Mouse (Mus musculus): ENCODE measurements around the gene Hcn2. TPM values are rescaled to one million over a fixed set of nuclear protein-coding genes. Genes with fewer than 3 reads are reported as not detected.

Gene Hcn2
- total and polyA plus RNA-seq, 3 experiments = 0.11 to 0.27 TPM; not detected in 1

DNA sequence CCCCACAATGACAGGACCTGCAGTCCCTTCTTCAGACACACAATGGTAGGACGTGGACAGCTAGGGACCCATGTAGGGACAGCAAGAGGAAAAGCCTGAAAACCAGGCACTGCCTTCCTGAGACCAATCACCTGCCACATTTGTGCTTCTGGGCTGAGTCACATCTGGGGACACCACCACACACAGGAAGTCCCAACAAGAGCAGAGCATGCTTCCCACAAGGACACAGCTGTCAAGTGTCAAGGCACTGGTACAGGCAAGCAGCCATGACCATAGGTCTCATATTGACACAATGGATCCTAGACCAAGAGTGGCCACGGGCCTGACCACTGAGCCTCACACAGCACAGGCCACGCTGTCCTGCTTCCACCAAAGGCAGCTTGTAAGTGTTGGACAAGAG lies 46.4 kb downstream of the Hcn2 start:
- H3K4me1 ChIP-seq (ENCODE audit: insufficient read depth, low read depth, low read length) = peaks cover 49% of the 10 kb centered on the region
- DNase-seq (ENCODE audit: low spot score) (no peak), ATAC-seq (ENCODE audit: extremely low read depth, insufficient number of reproducible peaks, low FRiP score, poor library complexity, severe bottlenecking) (no peak)
- peaks cover 78% of the 10 kb centered on the region for H3K36me3 ChIP-seq (replicated peaks)
- H3K27me3 ChIP-seq (ENCODE audit: insufficient read depth, low read length) = no peaks in the 10 kb centered on the region
- no peak overlapping the region; the same call in 1 of the 2 replicates for H3K4me3 ChIP-seq (ENCODE audit: low read depth, low read length)
- H3K9me3 ChIP-seq (replicated peaks) = no peaks in the 10 kb centered on the region
- TF ChIP-seq TAL1 (conservative IDR thresholded peaks at IDR 0.05; ENCODE audit: low read depth, low read length) (no peak), POLR2AphosphoS5 (IDR thresholded peaks at IDR 0.05; ENCODE audit: insufficient replicate concordance, low read depth, low read length) (0 out of 2 replicates have a peak, but pooled peaks have one; percentile 18)

DNA sequence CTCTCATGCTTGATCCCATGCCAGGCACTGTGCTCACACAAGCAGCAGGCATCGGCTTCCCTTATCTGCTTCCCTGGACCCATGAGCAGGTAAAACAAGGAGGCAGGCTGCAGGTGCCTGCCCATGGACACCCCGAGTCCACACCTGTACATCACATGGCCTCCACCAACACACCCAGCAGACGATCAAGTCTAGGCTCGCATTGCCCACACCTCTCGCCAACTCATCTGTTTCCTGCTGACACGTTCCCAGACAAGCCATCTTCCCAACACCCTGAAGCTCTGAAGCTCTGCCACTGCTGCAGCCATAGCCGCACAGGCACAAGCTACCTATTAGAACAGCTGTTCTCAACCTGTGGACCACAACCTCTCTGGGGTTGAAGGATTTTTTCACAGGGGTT lies 47.8 kb downstream of the Hcn2 start:
- no peak for DNase-seq (ENCODE audit: low spot score)
- Histone ChIP-seq H3K36me3 (replicated peaks) (peaks cover 65% of the 10 kb centered on the region), H3K4me3 (ENCODE audit: low read depth, low read length) (peak overlapping the region; percentile 56; the same call in 1 of the 2 replicates), H3K27me3 (ENCODE audit: insufficient read depth, low read length) (no peaks in the 10 kb centered on the region), H3K4me1 (ENCODE audit: insufficient read depth, low read depth, low read length) (peaks cover 56% of the 10 kb centered on the region), H3K9me3 (replicated peaks) (no peaks in the 10 kb centered on the region)
- no peak for TF ChIP-seq POLR2AphosphoS5 (IDR thresholded peaks at IDR 0.05; ENCODE audit: insufficient replicate concordance, low read depth, low read length)
- TF ChIP-seq GATA2 (IDR thresholded peaks at IDR 0.05; ENCODE audit: borderline replicate concordance, low read depth, low read length) = no peak
- TF ChIP-seq TAL1 (conservative IDR thresholded peaks at IDR 0.05; ENCODE audit: low read depth, low read length) = no peak
- TF ChIP-seq CTCF (IDR thresholded peaks at IDR 0.05; ENCODE audit: low read depth, low read length) = no peak
- TF ChIP-seq GATA1 (IDR thresholded peaks at IDR 0.05; ENCODE audit: borderline replicate concordance, low read length) = no peak
- no peak for ATAC-seq (ENCODE audit: extremely low read depth, insufficient number of reproducible peaks, low FRiP score, poor library complexity, severe bottlenecking)

DNA sequence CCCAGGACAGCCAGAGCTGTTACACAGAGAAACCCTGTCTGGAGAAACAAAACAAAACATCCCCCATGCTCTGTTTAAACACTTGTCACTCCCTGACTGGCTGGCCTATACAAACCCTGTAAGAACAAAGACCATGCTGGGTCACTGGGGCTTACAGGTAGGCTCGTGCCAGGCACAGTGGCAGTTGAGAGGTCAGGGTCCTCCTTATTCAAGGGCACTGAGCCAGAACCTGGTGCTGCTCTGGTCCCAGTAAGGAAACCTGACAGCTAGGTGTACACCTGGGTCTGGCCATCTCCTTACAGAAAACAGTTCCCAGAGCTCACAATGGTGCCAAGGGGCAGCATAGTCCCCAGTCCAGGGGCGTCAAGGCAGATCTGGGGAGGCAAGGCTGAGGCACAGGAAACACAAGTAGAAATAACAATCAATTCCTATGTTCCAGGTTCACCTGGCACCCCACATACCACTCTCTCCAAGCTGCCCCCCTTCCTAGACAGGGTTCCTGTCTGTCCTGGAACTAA lies 48.9 kb downstream of the Hcn2 start:
- H3K27me3 ChIP-seq (ENCODE audit: insufficient read depth, low read length) = no peaks in the 10 kb centered on the region
- no peak for TF ChIP-seq TAL1 (conservative IDR thresholded peaks at IDR 0.05; ENCODE audit: low read depth, low read length)
- no peak for TF ChIP-seq POLR2AphosphoS5 (IDR thresholded peaks at IDR 0.05; ENCODE audit: insufficient replicate concordance, low read depth, low read length)
- TF ChIP-seq CTCF (IDR thresholded peaks at IDR 0.05; ENCODE audit: low read depth, low read length) = no peak
- no peak for TF ChIP-seq GATA1 (IDR thresholded peaks at IDR 0.05; ENCODE audit: borderline replicate concordance, low read length)
- TF ChIP-seq GATA2 (IDR thresholded peaks at IDR 0.05; ENCODE audit: borderline replicate concordance, low read depth, low read length) = no peak
- peak overlapping the region; percentile 98 for H3K4me3 ChIP-seq (ENCODE audit: low read depth, low read length)
- no peaks in the 10 kb centered on the region for H3K9me3 ChIP-seq (replicated peaks)
- peaks cover 56% of the 10 kb centered on the region for H3K36me3 ChIP-seq (replicated peaks)
- DNase-seq (ENCODE audit: low spot score) (no peak), ATAC-seq (ENCODE audit: extremely low read depth, insufficient number of reproducible peaks, low FRiP score, poor library complexity, severe bottlenecking) (no peak)
- H3K4me1 ChIP-seq (ENCODE audit: insufficient read depth, low read depth, low read length) = peaks cover 56% of the 10 kb centered on the region

DNA sequence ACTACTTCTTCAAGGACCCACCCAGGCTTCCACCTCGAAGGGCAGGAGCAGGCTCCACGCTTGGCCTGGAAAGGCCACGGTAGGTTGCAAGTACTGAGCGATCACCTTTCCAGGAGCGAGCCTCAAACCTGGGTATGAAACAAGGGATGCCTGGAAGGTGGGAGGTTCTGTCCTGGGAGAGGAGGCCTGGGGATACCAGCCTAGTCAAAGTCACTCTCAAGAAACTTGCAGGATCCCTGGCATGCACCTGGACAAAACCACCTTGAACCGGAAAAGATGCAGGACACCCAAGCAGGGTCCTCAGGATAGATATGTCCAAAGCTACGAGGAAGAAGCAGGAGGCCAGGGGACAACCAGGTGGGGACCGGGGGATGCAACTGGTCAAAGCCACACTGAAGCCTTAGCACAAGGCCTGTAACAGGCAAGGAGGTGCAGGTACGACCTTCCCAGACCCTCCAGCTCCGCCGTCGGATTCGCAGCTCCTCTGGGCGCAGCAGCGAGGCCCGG lies 49.6 kb downstream of the Hcn2 start:
- no peaks in the 10 kb centered on the region for H3K27me3 ChIP-seq (ENCODE audit: insufficient read depth, low read length)
- no peak for ATAC-seq (ENCODE audit: extremely low read depth, insufficient number of reproducible peaks, low FRiP score, poor library complexity, severe bottlenecking)
- H3K4me1 ChIP-seq (ENCODE audit: insufficient read depth, low read depth, low read length) = peaks cover 59% of the 10 kb centered on the region
- DNase-seq (ENCODE audit: low spot score) = no peak
- H3K36me3 ChIP-seq (replicated peaks) = peaks cover 49% of the 10 kb centered on the region
- H3K9me3 ChIP-seq (replicated peaks) = no peaks in the 10 kb centered on the region
- TF ChIP-seq POLR2AphosphoS5 (IDR thresholded peaks at IDR 0.05; ENCODE audit: insufficient replicate concordance, low read depth, low read length) (no peak), CTCF (IDR thresholded peaks at IDR 0.05; ENCODE audit: low read depth, low read length) (no peak), GATA2 (IDR thresholded peaks at IDR 0.05; ENCODE audit: borderline replicate concordance, low read depth, low read length) (no peak), TAL1 (conservative IDR thresholded peaks at IDR 0.05; ENCODE audit: low read depth, low read length) (no peak), GATA1 (IDR thresholded peaks at IDR 0.05; ENCODE audit: borderline replicate concordance, low read length) (no peak)
- peak overlapping the region; percentile 98 for H3K4me3 ChIP-seq (ENCODE audit: low read depth, low read length)

DNA sequence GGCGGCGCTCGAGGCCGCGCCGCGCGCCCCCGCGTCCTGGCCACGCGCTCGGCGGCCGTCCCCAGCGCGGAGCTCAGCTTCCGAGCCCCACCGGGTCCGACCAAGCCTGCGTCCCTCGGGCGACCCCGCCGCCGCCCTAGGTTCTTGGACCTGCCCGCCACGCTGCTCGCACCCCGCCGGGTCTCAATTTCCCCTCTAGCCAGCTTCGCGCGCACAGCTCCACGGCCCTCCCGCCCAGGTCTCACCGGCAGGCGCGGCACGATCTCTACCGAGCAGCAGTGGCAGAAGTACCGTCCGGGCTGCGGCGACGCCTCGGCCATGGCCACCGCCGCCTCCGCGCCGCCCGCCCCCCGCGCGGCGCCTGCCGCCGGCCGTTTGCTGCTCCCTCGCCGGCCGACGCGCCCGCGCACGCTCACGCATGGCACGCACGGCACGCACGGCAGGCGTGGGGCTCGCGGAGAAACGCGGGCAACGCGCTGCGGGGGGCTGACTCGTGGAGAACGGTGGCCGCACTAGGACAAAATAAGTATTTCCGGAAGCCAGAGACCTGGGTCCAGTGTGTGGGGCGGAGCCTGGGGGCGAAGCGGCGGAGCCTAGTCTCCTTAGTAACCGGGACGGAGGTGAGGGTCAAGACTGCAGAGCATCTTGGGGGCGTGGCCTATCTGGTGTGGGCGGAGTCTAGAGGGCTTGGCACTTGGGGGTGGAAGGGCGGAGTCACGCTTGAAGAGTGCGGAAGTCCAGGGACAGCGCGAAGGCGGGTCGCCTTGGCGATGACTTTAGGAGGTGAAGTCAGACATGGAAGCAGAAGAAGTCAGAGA lies 50.3 kb downstream of the Hcn2 start, which contains the start of gene Rnf126:
Gene Rnf126, minus strand, starts transcription at position 445 of the 818 bp plus-strand sequence.
- peaks cover 59% of the 10 kb centered on the region for H3K4me1 ChIP-seq (ENCODE audit: insufficient read depth, low read depth, low read length)
- H3K9me3 ChIP-seq (replicated peaks) = no peaks in the 10 kb centered on the region
- H3K27me3 ChIP-seq (ENCODE audit: insufficient read depth, low read length) = no peaks in the 10 kb centered on the region
- TF ChIP-seq POLR2AphosphoS5 (IDR thresholded peaks at IDR 0.05; ENCODE audit: insufficient replicate concordance, low read depth, low read length) (no peak), TAL1 (conservative IDR thresholded peaks at IDR 0.05; ENCODE audit: low read depth, low read length) (no peak), GATA2 (IDR thresholded peaks at IDR 0.05; ENCODE audit: borderline replicate concordance, low read depth, low read length) (no peak), GATA1 (IDR thresholded peaks at IDR 0.05; ENCODE audit: borderline replicate concordance, low read length) (no peak), CTCF (IDR thresholded peaks at IDR 0.05; ENCODE audit: low read depth, low read length) (no peak)
- peak within 1 kb of the TSS; percentile 98 for H3K4me3 ChIP-seq (ENCODE audit: low read depth, low read length)
- ATAC-seq (ENCODE audit: extremely low read depth, insufficient number of reproducible peaks, low FRiP score, poor library complexity, severe bottlenecking) (peak; percentile 98), DNase-seq (ENCODE audit: low spot score) (peak; percentile 99)
- H3K36me3 ChIP-seq (replicated peaks) = peaks cover 42% of the 10 kb centered on the region
